Mouse (Mus musculus): Measurements from ENCODE around the gene Cox20.
"Not testable (repeated sequence)": the region's sequence is repeated elsewhere in the genome, so short reads cannot be mapped to it uniquely, and the experiment has no call there.

The Cox20 gene

DNA sequence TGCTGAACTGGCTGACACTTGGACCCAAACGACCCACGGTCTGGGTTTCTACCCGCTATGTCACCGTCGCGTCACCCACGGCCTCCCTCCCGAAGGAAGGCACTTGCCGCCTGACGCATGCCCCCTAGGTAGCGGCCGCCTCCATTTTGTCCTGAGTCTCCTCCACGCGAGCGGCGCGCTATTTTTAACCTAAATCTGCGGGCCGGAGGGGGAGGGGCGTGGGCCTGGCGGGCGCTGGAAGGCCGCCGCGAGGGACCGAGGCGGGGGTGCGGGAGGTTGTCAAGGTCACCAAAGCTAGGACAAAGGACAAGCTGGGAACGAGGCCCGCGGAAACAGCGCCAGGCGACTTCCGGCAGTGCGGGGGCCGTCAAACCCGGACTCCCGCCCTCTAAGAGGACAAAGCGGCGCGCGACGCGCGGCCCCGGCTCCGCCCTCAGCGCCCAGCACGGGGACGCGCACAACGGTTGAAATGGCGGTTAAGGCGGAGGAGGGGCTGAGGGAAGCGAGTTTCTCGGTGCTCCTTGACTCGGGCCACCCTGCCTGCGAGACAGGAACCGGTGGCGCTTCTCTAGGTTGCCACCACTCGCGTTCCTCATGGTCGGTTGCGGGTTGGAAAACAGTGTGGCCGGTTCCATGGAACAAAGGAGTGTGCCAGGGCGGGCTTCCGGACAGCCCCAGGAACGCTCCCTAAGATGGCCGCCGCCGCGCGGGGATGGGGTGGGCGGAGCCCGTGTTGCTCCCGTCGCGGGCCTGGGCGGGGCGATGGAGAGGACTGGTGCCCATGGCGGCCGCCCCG lies at the start of gene Cox20:
TSS of gene Cox20 (plus strand) at position 742 of the 796 bp plus-strand sequence.
- DNase-seq = peak; percentile 97

DNA sequence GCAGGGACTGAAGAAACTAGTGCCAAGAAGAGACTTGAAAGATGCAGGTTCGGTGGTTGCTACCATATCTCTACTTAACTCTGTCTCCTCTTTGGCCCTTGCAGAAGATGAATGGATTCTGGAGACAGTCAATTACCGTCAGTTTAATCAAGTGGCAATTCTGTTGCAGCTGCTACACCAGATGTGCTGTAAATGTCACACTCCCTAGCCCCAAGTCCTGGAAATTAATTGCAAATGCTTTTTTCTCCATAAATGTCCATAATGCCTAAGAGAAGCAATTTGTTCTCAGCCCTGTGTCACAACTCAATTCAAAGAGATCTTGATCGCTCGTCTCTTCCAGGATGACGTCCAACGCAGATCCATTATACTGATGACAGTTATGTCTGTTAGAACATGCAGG lies 48.3 kb upstream of the Cox20 start:
- no peak for DNase-seq

DNA sequence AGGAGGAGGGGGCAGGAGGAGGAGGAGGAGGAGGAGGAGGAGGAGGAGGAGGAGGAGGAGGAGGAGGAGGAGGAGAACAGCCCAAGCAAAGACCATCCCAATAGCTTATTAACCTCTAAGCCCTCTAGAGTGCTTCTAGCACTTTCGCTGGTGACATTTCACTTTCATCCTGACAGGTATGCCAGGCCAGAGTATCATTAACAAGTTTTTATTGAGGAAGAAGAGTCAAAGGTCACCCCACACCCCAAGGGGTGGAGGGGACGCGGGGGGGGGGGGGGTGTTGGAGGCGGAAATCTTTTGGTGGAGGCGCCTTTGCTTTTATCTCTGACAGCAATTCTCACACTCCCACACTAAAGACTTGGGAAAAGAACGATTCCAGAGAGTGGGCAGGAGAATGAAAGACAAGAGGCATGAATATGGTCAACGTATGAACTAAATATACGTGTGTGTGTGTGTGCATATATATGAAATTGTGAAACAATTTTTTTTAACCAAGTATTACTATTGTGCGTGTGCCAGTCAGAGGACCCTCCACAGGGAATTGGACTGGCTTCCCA lies 43.7 kb upstream of the Cox20 start:
- DNase-seq = no peak

DNA sequence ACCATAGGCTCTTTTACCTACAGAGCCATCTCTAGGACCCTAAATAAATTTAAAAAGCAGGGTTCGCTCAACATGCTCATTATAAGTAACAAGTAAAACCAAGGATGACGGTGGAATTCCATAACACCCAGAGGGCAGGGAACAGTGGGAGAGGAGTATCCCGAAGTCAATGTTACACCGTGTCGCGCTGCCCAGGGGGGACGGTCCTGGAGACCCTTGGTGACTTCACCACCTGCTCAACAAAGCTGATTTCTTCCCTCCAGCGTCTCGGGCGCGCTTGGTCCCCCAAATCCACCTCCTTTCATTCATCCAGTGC lies 43.2 kb upstream of the Cox20 start:
- DNase-seq = no peak

DNA sequence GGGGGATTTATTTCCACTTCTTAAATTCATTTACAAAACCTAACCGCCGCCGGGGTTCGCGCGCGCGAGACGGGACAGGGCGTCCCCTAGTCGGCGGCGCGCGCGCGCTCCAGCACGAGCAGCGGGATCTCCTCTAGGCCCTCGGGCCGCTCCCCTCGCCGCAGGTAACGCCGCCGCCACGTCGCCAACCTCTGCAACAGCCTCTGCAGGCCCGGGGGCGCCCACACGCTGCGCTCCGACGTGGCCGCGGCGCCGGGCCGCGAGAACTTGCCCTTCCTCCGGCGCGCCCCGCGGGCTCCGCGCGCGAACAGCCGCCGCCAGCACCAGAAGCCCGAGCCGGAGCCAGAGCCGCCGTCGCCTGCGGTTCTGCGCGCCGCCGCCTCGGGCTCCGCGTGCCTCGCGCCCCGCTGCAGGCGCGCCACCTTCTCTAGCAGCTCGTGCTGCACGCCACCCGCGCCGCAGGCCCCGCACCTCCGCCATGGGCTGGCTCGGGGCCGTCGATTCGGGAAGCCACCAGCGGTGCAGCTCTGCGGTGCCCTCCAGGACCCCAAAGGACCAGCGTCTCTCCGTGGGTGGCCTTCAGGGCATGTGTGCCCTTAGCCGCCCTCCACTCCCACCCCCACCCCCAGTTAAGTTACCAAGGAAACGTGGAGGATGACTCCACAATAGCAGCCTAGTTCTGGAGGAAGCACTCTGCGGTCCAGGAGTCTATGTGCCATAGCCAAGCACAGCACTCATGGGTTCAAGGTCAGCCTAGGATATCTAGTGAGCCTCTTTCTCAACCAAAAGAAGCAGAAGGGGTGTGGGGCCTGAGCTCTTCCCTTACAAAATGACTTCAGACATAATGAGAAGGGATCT lies 42.6 kb upstream of the Cox20 start:
- peak; percentile 74 for DNase-seq

DNA sequence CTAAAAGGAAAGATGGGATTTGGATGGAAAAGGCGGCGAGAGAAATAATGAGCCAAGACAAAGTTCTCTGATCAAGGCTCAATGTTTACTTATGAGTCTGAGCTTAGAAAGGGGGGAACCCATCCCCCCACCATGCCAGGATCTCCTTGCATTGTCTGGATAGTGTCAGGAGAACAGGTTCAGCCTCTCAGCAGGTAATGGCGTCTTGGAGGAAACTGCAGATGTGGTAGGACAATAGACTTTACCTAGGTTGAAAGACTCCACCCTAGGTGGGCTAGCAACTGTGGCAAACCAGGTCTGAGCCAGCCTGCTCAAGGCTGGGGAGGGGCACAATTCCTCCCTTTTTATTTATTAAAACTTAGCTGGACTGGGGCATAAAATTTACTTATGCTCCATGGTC lies 35.6 kb upstream of the Cox20 start:
- DNase-seq = not testable (repeated sequence)

DNA sequence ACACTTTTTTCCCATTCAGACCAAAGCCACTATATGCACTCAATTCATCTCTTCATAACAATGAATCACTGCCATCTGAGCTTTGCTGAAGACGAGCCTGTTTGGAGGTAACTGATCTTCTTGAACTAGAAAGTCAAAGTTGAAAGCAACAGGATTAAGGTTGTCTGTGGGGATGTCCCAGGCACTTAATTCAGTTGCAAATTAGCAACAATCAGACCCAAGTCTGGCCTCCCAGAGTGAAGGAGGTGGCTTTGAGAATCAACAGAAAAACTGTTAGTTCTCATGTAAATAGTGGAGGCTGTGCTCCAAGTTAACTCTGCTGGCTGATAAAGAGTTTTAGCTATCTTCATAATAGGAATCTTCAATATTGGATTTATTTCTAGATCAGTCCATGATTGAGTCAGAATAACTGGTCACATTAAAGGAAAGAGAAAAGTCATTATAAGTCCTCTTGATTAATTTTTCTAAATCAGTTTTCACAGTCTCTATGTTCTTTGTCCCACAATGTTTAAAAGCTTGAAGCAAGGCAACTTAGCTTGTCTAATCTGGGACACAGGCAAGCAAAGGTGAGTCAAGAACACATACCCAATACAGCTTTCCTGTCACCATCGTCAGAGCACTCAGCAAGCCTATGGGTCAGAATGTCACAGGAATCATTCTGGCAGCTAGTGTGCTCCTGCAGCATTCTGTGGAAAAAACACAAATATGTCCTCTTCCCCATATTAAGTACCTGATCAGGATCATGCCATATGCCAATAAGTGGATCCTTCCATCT lies 34.8 kb upstream of the Cox20 start:
- DNase-seq = no peak

DNA sequence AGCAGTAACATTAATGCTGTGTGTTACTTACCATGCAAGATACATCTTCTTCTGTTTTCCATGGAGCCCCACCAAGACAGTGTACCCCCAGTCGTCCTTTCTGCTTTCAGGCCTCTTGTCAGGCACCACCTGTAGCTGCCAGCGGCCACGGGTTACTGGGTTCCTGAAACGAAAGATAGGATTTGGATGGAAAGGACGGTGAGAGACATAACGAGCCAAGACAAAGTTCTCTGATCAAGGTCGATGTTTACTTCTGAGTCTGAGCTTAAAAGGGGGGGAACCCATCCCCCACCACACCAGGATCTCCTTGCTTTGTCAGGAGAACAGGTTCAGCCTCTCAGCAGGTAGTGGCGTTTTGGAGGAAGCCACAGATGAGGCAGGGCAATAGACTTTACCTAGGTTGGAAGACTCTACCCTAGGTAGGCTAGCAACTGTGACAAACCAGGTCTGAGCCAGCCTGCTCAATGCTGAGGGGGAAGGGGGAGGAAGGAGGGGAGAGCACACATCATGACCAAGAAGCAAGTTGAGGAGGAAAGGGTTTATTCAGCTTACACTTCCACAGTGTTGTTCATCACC lies 31.2 kb upstream of the Cox20 start:
- DNase-seq = no peak

DNA sequence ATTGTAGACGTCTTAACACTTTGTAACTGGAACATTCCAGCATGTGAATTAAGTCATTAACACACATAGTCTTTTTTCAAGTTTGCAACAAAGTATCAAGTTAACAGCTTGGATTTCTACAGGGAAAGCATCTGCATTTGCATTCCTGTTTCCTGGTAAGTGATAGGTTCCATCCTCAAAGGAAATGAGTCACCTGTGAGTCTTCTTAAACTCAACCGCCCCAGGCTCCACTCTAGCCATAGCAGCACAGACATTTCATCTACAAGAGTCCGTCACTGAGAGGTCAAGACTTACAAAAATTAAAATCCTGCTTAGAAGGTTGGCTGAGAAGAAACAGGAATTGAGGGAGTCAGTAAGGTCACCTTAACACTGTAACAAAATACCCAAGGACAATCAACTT lies 27.2 kb upstream of the Cox20 start:
- no peak for DNase-seq

DNA sequence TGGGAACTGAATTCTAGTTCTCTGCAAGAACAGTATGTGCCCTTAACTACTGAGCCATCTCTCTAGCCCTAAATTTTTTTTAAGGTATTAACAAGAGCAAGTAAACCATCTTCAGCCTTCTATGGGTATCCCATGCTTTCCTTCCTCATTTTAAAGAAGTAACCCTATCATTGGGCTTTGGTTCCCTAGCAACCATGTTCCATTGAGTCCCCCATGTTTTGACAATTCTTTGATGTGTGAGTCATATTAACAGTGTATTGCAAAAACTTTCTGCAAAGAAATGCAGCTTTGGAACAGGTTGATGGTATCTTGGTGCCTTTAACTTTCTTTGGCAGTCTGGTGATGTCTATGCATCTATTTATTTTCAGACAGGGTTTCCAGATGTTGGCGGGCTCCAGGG lies 24.9 kb upstream of the Cox20 start:
- DNase-seq = no peak

DNA sequence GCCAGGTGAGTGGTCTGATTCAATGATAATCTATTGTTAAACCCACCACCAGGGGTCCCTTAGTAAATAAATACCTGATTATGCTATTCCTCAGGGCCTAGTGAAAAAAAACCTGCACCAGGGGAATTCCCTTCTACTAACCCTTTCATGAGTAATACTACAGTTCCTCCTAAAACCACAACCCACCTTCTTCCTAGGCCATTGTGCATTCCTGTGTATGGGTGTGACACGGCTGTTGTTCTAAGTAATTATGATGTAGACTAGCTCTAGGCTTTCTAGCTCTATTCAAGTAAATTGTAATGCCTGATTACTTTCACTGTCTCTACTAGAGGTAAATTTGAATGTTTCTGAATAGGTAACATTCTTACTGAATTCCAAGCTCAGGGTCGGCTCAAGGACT lies 17.7 kb upstream of the Cox20 start:
- DNase-seq = not testable (repeated sequence)

DNA sequence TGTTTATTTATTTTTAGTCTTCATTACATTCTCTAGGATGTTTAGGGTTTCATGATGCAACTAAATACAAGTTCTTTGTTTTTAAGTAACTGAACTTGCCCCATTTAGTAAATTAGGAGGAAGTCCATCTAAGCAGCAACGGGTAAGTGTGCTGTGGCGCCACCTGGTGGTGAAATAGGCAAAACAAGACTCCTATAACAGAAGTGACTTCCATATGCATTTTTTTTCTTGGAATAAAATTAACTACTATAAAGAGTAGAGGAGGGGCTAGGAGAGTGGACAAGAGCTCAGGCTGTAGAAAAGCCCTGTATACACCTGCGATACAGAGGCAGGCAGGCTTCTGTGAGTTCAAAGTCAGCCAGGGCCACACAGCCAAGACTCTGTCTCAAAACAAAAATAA lies 15.5 kb upstream of the Cox20 start:
- peak; percentile 52 for DNase-seq

DNA sequence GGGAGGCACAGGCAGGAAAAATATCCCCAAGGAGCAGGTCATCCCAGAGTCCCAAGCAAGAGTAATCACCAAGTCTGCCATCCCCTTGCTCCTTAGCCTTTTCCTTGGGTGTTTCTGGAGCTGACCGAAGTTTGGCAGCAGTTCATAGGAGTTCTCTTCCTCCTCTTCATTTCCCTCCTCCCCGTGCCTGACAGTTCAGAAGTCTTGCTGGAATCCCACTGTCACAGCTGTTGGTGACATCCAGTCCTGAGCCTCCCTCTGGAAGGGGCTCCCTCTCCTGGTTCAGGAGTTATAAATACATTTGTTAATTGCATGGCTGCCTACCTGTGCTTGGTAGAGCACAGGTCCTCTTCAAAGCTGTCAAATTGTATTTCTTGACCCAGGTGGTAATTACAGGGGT lies 9.4 kb upstream of the Cox20 start:
- no peak for DNase-seq

DNA sequence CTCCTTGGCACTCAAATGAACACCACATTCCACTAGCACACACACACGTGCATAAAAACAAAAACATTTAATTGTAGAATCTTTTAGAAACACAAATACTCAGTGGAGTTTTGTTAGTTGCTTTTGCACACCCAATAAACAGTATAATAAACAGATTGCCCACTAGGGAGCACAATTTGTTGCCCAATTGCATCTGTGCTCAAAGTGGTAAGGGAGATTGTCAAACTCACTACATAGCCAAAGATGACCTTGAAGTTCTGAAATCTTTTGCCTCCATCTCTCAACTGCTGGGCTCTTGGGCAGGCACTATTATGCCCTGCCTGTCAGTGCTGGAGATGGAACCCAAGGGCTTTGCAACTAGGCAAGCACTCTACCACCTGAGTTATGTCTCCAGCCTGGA lies 8.8 kb upstream of the Cox20 start:
- DNase-seq = no peak

DNA sequence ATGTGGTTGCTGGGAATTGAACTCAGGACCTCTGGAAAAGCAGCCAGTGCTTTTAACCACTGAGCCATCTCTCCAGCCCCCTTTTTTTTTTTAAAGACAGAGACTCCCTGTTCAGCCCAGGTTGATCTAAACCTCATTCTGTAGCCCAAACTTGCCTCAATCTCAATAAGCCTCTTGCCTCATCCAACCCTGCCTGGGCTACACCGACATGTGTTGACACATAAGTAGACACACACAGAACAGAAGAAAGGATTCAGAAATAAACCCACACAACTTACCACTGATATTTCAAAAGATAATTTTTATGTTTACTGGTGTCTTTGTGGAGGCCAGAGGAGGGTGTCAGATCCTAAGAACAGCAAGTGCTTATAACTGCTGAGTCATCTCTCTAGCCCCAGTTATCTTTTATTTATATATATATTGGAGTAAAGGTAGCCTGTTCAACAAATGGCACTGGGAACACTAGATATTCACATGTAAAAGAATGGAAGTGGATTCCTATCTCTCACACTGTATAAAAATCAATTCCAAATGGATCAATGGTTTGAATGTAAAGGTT lies 5.8 kb upstream of the Cox20 start:
- DNase-seq = no peak

DNA sequence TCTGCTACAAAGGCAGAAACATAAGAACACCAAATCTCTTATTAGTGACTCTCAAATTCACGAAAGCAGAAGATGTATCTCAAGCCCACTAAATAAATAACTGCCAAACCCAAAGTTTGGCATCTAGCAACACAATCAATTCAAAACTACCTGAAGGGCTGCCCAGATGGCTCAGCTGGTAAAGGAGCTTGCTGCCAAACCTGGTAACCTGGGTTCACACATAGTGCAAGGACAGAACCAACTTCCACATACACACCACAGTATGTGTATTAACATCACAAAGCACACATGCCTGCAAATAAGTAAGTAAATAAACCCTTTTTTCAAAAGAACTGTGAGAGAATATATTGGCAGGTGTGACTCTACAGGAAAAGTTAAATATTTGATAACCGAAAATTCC lies 4.7 kb upstream of the Cox20 start:
- no peak for DNase-seq

DNA sequence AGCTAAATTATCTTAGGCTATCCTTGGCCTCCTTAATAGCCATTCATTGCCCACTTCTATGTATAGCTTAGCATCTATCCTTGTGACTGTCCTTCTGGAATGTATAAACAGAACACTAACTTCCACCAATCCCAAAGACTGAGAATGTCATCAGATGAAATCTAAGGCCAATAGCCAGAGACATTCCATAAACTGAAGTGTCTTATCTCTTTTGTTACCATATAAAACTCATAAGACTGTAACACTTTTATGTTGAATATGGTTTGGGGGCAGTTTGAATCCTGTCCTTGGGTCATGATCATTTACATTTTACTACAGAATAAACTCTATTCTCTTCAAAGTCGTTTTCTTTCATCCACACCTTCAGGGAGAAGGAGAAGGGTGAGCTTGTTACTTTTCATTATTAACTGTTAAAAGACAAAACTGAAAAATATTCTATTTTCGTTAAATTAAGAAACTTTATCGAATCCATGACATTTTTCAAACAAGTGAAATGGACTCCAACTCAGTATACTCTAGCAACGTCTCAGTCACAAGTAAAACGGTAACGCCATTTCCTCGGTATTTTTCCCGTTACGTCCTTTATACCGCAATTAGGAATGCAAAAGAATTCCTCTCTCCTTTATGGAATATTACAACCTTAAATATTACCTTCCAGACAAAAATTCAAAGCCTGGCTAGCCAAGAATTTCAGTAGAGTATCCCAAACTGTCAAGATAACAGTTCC lies 1.5 kb upstream of the Cox20 start:
- DNase-seq = no peak

DNA sequence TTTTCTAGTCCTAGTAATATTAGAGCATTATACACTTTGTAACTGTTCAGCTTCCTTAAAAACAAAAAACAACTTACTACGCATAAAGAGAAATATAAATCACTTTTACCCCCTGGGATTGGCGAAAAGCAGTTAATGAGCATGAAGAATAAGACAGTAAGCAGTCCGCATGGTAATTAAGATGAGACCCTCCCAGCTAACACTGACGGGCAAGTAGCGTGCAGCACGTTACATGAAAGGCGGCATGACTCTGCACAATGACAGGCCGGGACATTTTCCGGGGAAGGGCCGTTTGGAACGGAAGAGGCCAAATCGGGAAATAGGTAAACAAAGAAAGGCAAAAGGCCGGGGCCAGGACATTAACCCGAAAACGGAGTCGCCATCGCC lies 935 bp upstream of the Cox20 start:
- DNase-seq = no peak

DNA sequence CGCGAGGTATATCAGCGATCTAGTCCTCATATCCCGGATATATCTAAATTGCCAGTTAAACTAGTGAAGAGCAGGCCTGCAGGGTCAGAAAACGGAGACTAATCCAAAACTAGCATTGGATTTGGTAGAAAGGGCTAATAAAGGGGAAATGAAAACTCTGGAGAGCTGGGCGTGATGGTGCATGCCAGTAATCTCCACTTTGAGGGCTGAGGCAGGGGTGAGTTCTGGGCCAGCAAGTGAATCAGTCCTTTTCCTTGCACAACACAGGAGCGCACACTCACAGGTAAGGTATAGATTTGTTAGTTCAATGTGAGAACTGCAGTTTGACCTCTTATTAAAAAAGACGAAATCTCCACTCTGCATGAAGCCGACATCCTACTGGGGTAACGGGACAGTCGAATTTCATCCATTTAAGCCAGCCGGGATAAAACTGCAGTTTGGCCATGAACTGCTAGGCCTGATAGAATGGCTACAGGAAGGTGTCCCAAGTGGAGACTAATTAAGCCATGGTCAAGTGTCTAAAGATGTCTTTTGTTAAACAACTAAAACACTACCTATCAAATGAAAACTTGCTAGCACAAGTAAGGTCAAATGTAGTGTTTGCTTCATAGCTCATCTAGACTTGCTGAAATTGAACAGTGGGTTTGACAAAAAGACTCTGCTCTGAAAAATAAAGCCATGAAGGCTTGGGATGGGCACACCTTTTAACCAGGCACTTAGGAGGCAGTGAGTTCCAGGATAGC lies 536 bp downstream of the Cox20 start:
- DNase-seq = peak; percentile 57

DNA sequence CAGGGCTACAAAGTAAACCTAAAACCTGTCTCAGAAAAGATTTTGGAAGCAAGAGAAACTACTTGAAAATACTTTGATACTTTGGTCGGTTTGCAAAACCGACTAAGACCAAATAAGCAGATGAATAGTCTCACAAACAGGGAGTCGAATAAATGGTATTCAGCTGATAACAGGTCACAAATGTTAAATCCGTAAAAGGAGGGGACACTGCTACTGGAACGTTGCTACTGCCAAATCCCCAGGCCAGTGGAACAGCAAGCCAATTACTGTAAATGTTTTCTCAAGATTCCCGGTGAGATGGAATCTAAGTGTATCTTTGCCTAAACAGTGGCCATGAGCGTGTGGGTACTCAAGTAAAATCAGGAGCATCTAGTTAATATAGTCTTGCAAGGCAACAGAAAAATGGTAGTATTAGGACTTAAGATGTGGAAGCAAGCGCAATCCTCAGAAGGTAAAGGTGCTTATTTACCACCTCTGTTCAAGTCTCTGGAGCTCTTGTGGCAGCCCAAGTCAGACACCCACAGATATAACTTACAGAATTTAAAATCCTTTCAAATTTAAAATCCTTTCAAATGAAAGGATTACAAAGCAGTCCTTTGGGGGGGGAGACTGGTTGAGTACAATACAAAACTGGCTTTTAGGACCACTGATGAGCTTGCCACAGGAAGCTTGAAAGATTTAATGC lies 1.2 kb downstream of the Cox20 start:
- DNase-seq = no peak
